Mouse (Mus musculus): ENCODE measurements around the gene 4930524J08Rik. TPM values are rescaled to one million over a fixed set of nuclear protein-coding genes. Genes with fewer than 3 reads are reported as not detected.

The 4930524J08Rik gene
- total and polyA plus RNA-seq, 3 experiments, result 1.5 to 7.0 TPM; not detected in 1

GRCm38 (mm10) chr5:100007040-100007375, 28.1 kb downstream of the 4930524J08Rik start:
- DNase-seq (ENCODE audit: low spot score), result no peak

GRCm38 (mm10) chr5:100008485-100008884, 29.6 kb downstream of the 4930524J08Rik start:
- Histone ChIP-seq H3K36me3 (replicated peaks) (no peaks in the 10 kb centered on the region), H3K4me1 (ENCODE audit: insufficient read depth, low read depth, low read length) (peaks cover 2% of the 10 kb centered on the region; the same call in 1 of the 2 replicates), H3K9me3 (replicated peaks) (peaks cover 4% of the 10 kb centered on the region), H3K4me3 (ENCODE audit: low read depth, low read length) (no peak overlapping the region), H3K27me3 (ENCODE audit: insufficient read depth, low read length) (peaks cover 3% of the 10 kb centered on the region; the same call in 1 of the 2 replicates)
- ATAC-seq (ENCODE audit: extremely low read depth, insufficient number of reproducible peaks, low FRiP score, poor library complexity, severe bottlenecking) (no peak), DNase-seq (ENCODE audit: low spot score) (no peak)
- TF ChIP-seq POLR2AphosphoS5 (IDR thresholded peaks at IDR 0.05; ENCODE audit: insufficient replicate concordance, low read depth, low read length) (no peak), CTCF (IDR thresholded peaks at IDR 0.05; ENCODE audit: low read depth, low read length) (no peak), GATA1 (IDR thresholded peaks at IDR 0.05; ENCODE audit: borderline replicate concordance, low read length) (no peak), GATA2 (IDR thresholded peaks at IDR 0.05; ENCODE audit: borderline replicate concordance, low read depth, low read length) (no peak), TAL1 (conservative IDR thresholded peaks at IDR 0.05; ENCODE audit: low read depth, low read length) (no peak)

More at GRCm38 (mm10) chr5:100007040-100007375, 28.1 kb downstream of the 4930524J08Rik start:
- Histone ChIP-seq H3K9me3 (replicated peaks) (peaks cover 4% of the 10 kb centered on the region), H3K27me3 (ENCODE audit: insufficient read depth, low read length) (no peaks in the 10 kb centered on the region), H3K4me1 (ENCODE audit: insufficient read depth, low read depth, low read length) (peaks cover 2% of the 10 kb centered on the region; the same call in 1 of the 2 replicates), H3K4me3 (ENCODE audit: low read depth, low read length) (no peak overlapping the region), H3K36me3 (replicated peaks) (no peaks in the 10 kb centered on the region)
- TF ChIP-seq GATA1 (IDR thresholded peaks at IDR 0.05; ENCODE audit: borderline replicate concordance, low read length) (no peak), POLR2AphosphoS5 (IDR thresholded peaks at IDR 0.05; ENCODE audit: insufficient replicate concordance, low read depth, low read length) (no peak), CTCF (IDR thresholded peaks at IDR 0.05; ENCODE audit: low read depth, low read length) (0 out of 2 replicates have a peak, but pooled peaks have one; percentile 20), GATA2 (IDR thresholded peaks at IDR 0.05; ENCODE audit: borderline replicate concordance, low read depth, low read length) (no peak)
- no peak for ATAC-seq (ENCODE audit: extremely low read depth, insufficient number of reproducible peaks, low FRiP score, poor library complexity, severe bottlenecking)

GRCm38 (mm10) chr5:100012599-100012998, 33.7 kb downstream of the 4930524J08Rik start:
- no peak for ATAC-seq (ENCODE audit: extremely low read depth, insufficient number of reproducible peaks, low FRiP score, poor library complexity, severe bottlenecking)
- no peak for TF ChIP-seq TAL1 (conservative IDR thresholded peaks at IDR 0.05; ENCODE audit: low read depth, low read length)
- no peak for TF ChIP-seq POLR2AphosphoS5 (IDR thresholded peaks at IDR 0.05; ENCODE audit: insufficient replicate concordance, low read depth, low read length)
- no peak for TF ChIP-seq CTCF (IDR thresholded peaks at IDR 0.05; ENCODE audit: low read depth, low read length)
- no peak for TF ChIP-seq GATA2 (IDR thresholded peaks at IDR 0.05; ENCODE audit: borderline replicate concordance, low read depth, low read length)
- TF ChIP-seq GATA1 (IDR thresholded peaks at IDR 0.05; ENCODE audit: borderline replicate concordance, low read length), result no peak

GRCm38 (mm10) chr5:100020089-100020488, 41.2 kb downstream of the 4930524J08Rik start:
- no peaks in the 10 kb centered on the region for H3K36me3 ChIP-seq (replicated peaks)
- H3K4me3 ChIP-seq (ENCODE audit: low read depth, low read length), result no peak overlapping the region
- TF ChIP-seq GATA1 (IDR thresholded peaks at IDR 0.05; ENCODE audit: borderline replicate concordance, low read length), result no peak
- H3K4me1 ChIP-seq (ENCODE audit: insufficient read depth, low read depth, low read length), result no peaks in the 10 kb centered on the region; the same call in 1 of the 2 replicates
- H3K9me3 ChIP-seq (replicated peaks), result no peaks in the 10 kb centered on the region
- ATAC-seq (ENCODE audit: extremely low read depth, insufficient number of reproducible peaks, low FRiP score, poor library complexity, severe bottlenecking) (no peak), DNase-seq (ENCODE audit: low spot score) (no peak)
- peaks cover 12% of the 10 kb centered on the region for H3K27me3 ChIP-seq (ENCODE audit: insufficient read depth, low read length)

More at GRCm38 (mm10) chr5:100012599-100012998, 33.7 kb downstream of the 4930524J08Rik start:
- Histone ChIP-seq H3K4me1 (ENCODE audit: insufficient read depth, low read depth, low read length) (no peaks in the 10 kb centered on the region), H3K27me3 (ENCODE audit: insufficient read depth, low read length) (peaks cover 3% of the 10 kb centered on the region; the same call in 1 of the 2 replicates), H3K4me3 (ENCODE audit: low read depth, low read length) (no peak overlapping the region), H3K9me3 (replicated peaks) (no peaks in the 10 kb centered on the region), H3K36me3 (replicated peaks) (no peaks in the 10 kb centered on the region)
- DNase-seq (ENCODE audit: low spot score), result no peak

- Histone ChIP-seq H3K9me3 (replicated peaks) (no peaks in the 10 kb centered on the region), H3K4me1 (ENCODE audit: insufficient read depth, low read depth, low read length) (no peaks in the 10 kb centered on the region; the same call in 1 of the 2 replicates), H3K27me3 (ENCODE audit: insufficient read depth, low read length) (peaks cover 12% of the 10 kb centered on the region), H3K36me3 (replicated peaks) (no peaks in the 10 kb centered on the region), H3K4me3 (ENCODE audit: low read depth, low read length) (no peak overlapping the region)
- TF ChIP-seq TAL1 (conservative IDR thresholded peaks at IDR 0.05; ENCODE audit: low read depth, low read length) (no peak), GATA1 (IDR thresholded peaks at IDR 0.05; ENCODE audit: borderline replicate concordance, low read length) (no peak), POLR2AphosphoS5 (IDR thresholded peaks at IDR 0.05; ENCODE audit: insufficient replicate concordance, low read depth, low read length) (no peak), CTCF (IDR thresholded peaks at IDR 0.05; ENCODE audit: low read depth, low read length) (no peak), GATA2 (IDR thresholded peaks at IDR 0.05; ENCODE audit: borderline replicate concordance, low read depth, low read length) (no peak)
- ATAC-seq (ENCODE audit: extremely low read depth, insufficient number of reproducible peaks, low FRiP score, poor library complexity, severe bottlenecking) (no peak), DNase-seq (ENCODE audit: low spot score) (no peak)
Measured at GRCm38 (mm10) chr5:100024403-100024802, 45.5 kb downstream of the 4930524J08Rik start.

- DNase-seq (ENCODE audit: low spot score) (no peak), ATAC-seq (ENCODE audit: extremely low read depth, insufficient number of reproducible peaks, low FRiP score, poor library complexity, severe bottlenecking) (no peak)
- no peak overlapping the region for H3K4me3 ChIP-seq (ENCODE audit: low read depth, low read length)
- H3K9me3 ChIP-seq (replicated peaks), result no peaks in the 10 kb centered on the region
- peaks cover 10% of the 10 kb centered on the region for H3K27me3 ChIP-seq (ENCODE audit: insufficient read depth, low read length)
- TF ChIP-seq GATA1 (IDR thresholded peaks at IDR 0.05; ENCODE audit: borderline replicate concordance, low read length) (no peak), CTCF (IDR thresholded peaks at IDR 0.05; ENCODE audit: low read depth, low read length) (no peak), POLR2AphosphoS5 (IDR thresholded peaks at IDR 0.05; ENCODE audit: insufficient replicate concordance, low read depth, low read length) (no peak), GATA2 (IDR thresholded peaks at IDR 0.05; ENCODE audit: borderline replicate concordance, low read depth, low read length) (no peak), TAL1 (conservative IDR thresholded peaks at IDR 0.05; ENCODE audit: low read depth, low read length) (no peak)
- H3K4me1 ChIP-seq (ENCODE audit: insufficient read depth, low read depth, low read length), result no peaks in the 10 kb centered on the region; the same call in 1 of the 2 replicates
- peaks cover under 1% of the 10 kb centered on the region for H3K36me3 ChIP-seq (replicated peaks)
Measured at GRCm38 (mm10) chr5:100024868-100025267, 46.0 kb downstream of the 4930524J08Rik start.

Other genes with a start within 250 kb of the 4930524J08Rik start
- gene Rasgef1b, start 250.0 kb upstream of the 4930524J08Rik start, total RNA-seq (2014; fragmentation: Nextera tagmentation), result not detected in 2 replicates
- 0.12 and 0.38 TPM in 2 replicates for gene Rasgef1b, start 250.0 kb upstream of the 4930524J08Rik start, total RNA-seq (2017)
- gene Rasgef1b, start 250.0 kb upstream of the 4930524J08Rik start, polyA plus RNA-seq (2012), result not detected in 2 replicates
- gene Vamp9, start 72.8 kb upstream of the 4930524J08Rik start, total RNA-seq (2014; fragmentation: Nextera tagmentation), result not detected in 2 replicates
- gene Vamp9, start 72.8 kb upstream of the 4930524J08Rik start, total RNA-seq (2017), result not detected in 2 replicates
- not detected in 2 replicates for gene Vamp9, start 72.8 kb upstream of the 4930524J08Rik start, polyA plus RNA-seq (2012)
- 231 and 261 TPM in 2 replicates for gene Hnrnpd, start 123 bp upstream of the 4930524J08Rik start, total RNA-seq (2014; fragmentation: Nextera tagmentation)
- gene Hnrnpd, start 123 bp upstream of the 4930524J08Rik start, total RNA-seq (2017), result 56.5 and 75.0 TPM in 2 replicates
- gene Hnrnpd, start 123 bp upstream of the 4930524J08Rik start, polyA plus RNA-seq (2012), result 434 and 614 TPM in 2 replicates
- 150 and 157 TPM in 2 replicates for gene Hnrnpdl, start 60.6 kb downstream of the 4930524J08Rik start, total RNA-seq (2014; fragmentation: Nextera tagmentation)
- gene Hnrnpdl, start 60.6 kb downstream of the 4930524J08Rik start, total RNA-seq (2017), result 291 and 340 TPM in 2 replicates
- 157 and 164 TPM in 2 replicates for gene Hnrnpdl, start 60.6 kb downstream of the 4930524J08Rik start, polyA plus RNA-seq (2012)
- 41.7 and 46.9 TPM in 2 replicates for gene Enoph1, start 60.9 kb downstream of the 4930524J08Rik start, total RNA-seq (2014; fragmentation: Nextera tagmentation)
- gene Enoph1, start 60.9 kb downstream of the 4930524J08Rik start, total RNA-seq (2017), result 34.0 and 42.3 TPM in 2 replicates
- 48.5 and 52.4 TPM in 2 replicates for gene Enoph1, start 60.9 kb downstream of the 4930524J08Rik start, polyA plus RNA-seq (2012)
- not detected in 2 replicates for gene Tmem150c, start 180.7 kb downstream of the 4930524J08Rik start, total RNA-seq (2014; fragmentation: Nextera tagmentation)
- gene Tmem150c, start 180.7 kb downstream of the 4930524J08Rik start, total RNA-seq (2017), result 0.06 and 0.16 TPM in 2 replicates
- not detected in 2 replicates for gene Tmem150c, start 180.7 kb downstream of the 4930524J08Rik start, polyA plus RNA-seq (2012)

All from G1E (cell line).